Mouse (Mus musculus) ZHBTc4 (cell line): ENCODE data around the gene Oxnad1.

Experiments
- DNase-seq: peaks from one replicate; pipeline ENCODE4 v3.0.0-alpha.2; 2011; ENCODE audit warnings: low read depth, low spot score

Oxnad1 gene

GRCm38 (mm10) chr14:32145401-32145800 is 60.2 kb downstream of the Oxnad1 start:
- DNase-seq: no peak

- no peak for DNase-seq
Observed at GRCm38 (mm10) chr14:32145809-32146511, 60.8 kb downstream of the Oxnad1 start.

GRCm38 (mm10) chr14:32146578-32146977 is 61.4 kb downstream of the Oxnad1 start:
- no peak for DNase-seq

GRCm38 (mm10) chr14:32150872-32151271 is 65.7 kb downstream of the Oxnad1 start:
- DNase-seq: no peak

GRCm38 (mm10) chr14:32152243-32152965 is 67.2 kb downstream of the Oxnad1 start:
- DNase-seq: no peak
